Mouse (Mus musculus) MEL (cell line): ENCODE measurements around the gene A630095N17Rik. TPM values are rescaled to one million over a fixed set of nuclear protein-coding genes. Genes with fewer than 3 reads are reported as not detected.
A peak's percentile ranks its signal among the peaks of the same experiment; 100 is the strongest.

Source experiments
- DNase-seq: peaks from one replicate; pipeline ENCODE4 v3.0.0; 2011; ENCODE audit warnings: low read depth, low spot score
- H3K27ac ChIP-seq: 2 replicates; pipeline ENCODE4 v1.5.1; 2012; ENCODE audit warnings: low read depth, mild to moderate bottlenecking, control low read depth, low read length, moderate library complexity; ENCODE audit not compliant: control insufficient read depth
- H3K27me3 ChIP-seq, 2 experiments: fragments of 150-350 bp in 1 of 2; sonication (generic) in 1 of 2; 2 replicates each; pipeline ENCODE4 v1.6.1; 2012; ENCODE audit warnings: low read length in 2 of 2, mild to moderate bottlenecking in 2 of 2, improper control_type of control experiment in 1 of 2, moderate library complexity in 1 of 2; ENCODE audit not compliant: insufficient read depth in 2 of 2, control insufficient read depth in 1 of 2
- H3K36me3 ChIP-seq, 2 experiments: 2 replicates each; pipeline ENCODE4 v1.6.1; 2012 to 2014; ENCODE audit warnings: low read length in 2 of 2, improper control_type of control experiment in 1 of 2, inconsistent platforms in 1 of 2, mild to moderate bottlenecking in 1 of 2; ENCODE audit not compliant: insufficient read depth in 2 of 2, control insufficient read depth in 1 of 2
- H3K4me1 ChIP-seq, 2 experiments: fragments of 150-350 bp in 1 of 2; sonication (generic) in 1 of 2; 2 replicates each; pipeline ENCODE4 v1.6.1; 2012; ENCODE audit warnings: low read length in 2 of 2, improper control_type of control experiment in 1 of 2, mild to moderate bottlenecking in 1 of 2; ENCODE audit not compliant: insufficient read depth in 2 of 2, control insufficient read depth in 1 of 2
- H3K4me3 ChIP-seq, 2 experiments: fragments of 150-350 bp in 1 of 2; sonication (generic) in 1 of 2; 2 replicates each; pipeline ENCODE4 v1.5.1; 2012; ENCODE audit warnings: low read depth in 2 of 2, low read length in 2 of 2, mild to moderate bottlenecking in 2 of 2, moderate library complexity in 2 of 2, control low read depth in 1 of 2, improper control_type of control experiment in 1 of 2; ENCODE audit not compliant: control insufficient read depth in 1 of 2, insufficient read depth in 1 of 2
- H3K79me2 ChIP-seq: 2 replicates; pipeline ENCODE4 v1.6.1; 2012; ENCODE audit warnings: mild to moderate bottlenecking, low read length, moderate library complexity; ENCODE audit not compliant: control insufficient read depth, poor library complexity, insufficient read depth
- H3K9ac ChIP-seq: 2 replicates; pipeline ENCODE4 v1.6.1; 2012; ENCODE audit warnings: low read depth, mild to moderate bottlenecking, control low read depth, low read length, moderate library complexity; ENCODE audit not compliant: control insufficient read depth, poor library complexity, severe bottlenecking
- H3K9me3 ChIP-seq: fragments of 150-350 bp; sonication (generic); replicated peaks from 2 replicates; pipeline ENCODE4 v1.6.1; 2012; ENCODE audit warnings: mild to moderate bottlenecking, low read length, improper control_type of control experiment, moderate library complexity; ENCODE audit not compliant: insufficient read depth
- BHLHE40 ChIP-seq: IDR thresholded peaks from 2 replicates; pipeline ENCODE4 v1.6.1; 2012; ENCODE audit warnings: low read depth, mild to moderate bottlenecking, inconsistent platforms, low read length, improper control_type of control experiment, borderline replicate concordance
- CHD1 ChIP-seq: IDR thresholded peaks from 2 replicates; pipeline ENCODE4 v1.6.1; 2012; ENCODE audit warnings: low read depth, mild to moderate bottlenecking, inconsistent platforms, low read length, improper control_type of control experiment
- E2F4 ChIP-seq: IDR thresholded peaks from 2 replicates; pipeline ENCODE4 v1.6.1; 2011; ENCODE audit warnings: low read depth, low read length, improper control_type of control experiment, borderline replicate concordance
- ELF1 ChIP-seq: IDR thresholded peaks from 2 replicates; pipeline ENCODE4 v1.6.1; 2014; ENCODE audit warnings: low read depth, mild to moderate bottlenecking, inconsistent platforms, low read length, improper control_type of control experiment, moderate library complexity
- EP300 ChIP-seq, 2 experiments: IDR thresholded peaks; 2 replicates each; pipeline ENCODE4 v1.6.1; 2011; ENCODE audit warnings: improper control_type of control experiment in 2 of 2, low read length in 2 of 2, low read depth in 1 of 2, mild to moderate bottlenecking in 1 of 2
- ETS1 ChIP-seq: IDR thresholded peaks from 2 replicates; pipeline ENCODE4 v1.6.1; 2012; ENCODE audit warnings: low read depth, mild to moderate bottlenecking, inconsistent platforms, low read length, improper control_type of control experiment, moderate library complexity
- GABPA ChIP-seq: IDR thresholded peaks from 2 replicates; pipeline ENCODE4 v1.6.1; 2012; ENCODE audit warnings: low read depth, mild to moderate bottlenecking, inconsistent platforms, low read length, improper control_type of control experiment, moderate library complexity
- GATA1 ChIP-seq: IDR thresholded peaks from 2 replicates; pipeline ENCODE4 v1.6.1; 2011; ENCODE audit warnings: low read depth, low read length, improper control_type of control experiment
- HCFC1 ChIP-seq: IDR thresholded peaks from 2 replicates; pipeline ENCODE4 v1.6.1; 2012; ENCODE audit warnings: low read depth, mild to moderate bottlenecking, inconsistent platforms, low read length, improper control_type of control experiment, moderate library complexity
- JUND ChIP-seq: IDR thresholded peaks from 2 replicates; pipeline ENCODE4 v1.6.1; 2011; ENCODE audit warnings: low read depth, mild to moderate bottlenecking, improper control_type of control experiment, low read length
- KAT2A ChIP-seq: conservative IDR thresholded peaks from 2 replicates; pipeline ENCODE4 v1.6.1; 2012; ENCODE audit warnings: low read depth, low read length, improper control_type of control experiment, inconsistent platforms
- MAZ ChIP-seq: IDR thresholded peaks from 2 replicates; pipeline ENCODE4 v1.6.1; 2012; ENCODE audit warnings: low read depth, mild to moderate bottlenecking, inconsistent platforms, low read length, improper control_type of control experiment
- MEF2A ChIP-seq: IDR thresholded peaks from 2 replicates; pipeline ENCODE4 v1.6.1; 2014; ENCODE audit warnings: low read depth, mild to moderate bottlenecking, inconsistent platforms, low read length, improper control_type of control experiment; ENCODE audit not compliant: poor library complexity, insufficient replicate concordance, severe bottlenecking; ENCODE audit errors: extremely low read depth
- MXI1 ChIP-seq: IDR thresholded peaks from 2 replicates; pipeline ENCODE4 v1.6.1; 2011; ENCODE audit warnings: mild to moderate bottlenecking, low read depth, low read length, improper control_type of control experiment
- MYB ChIP-seq: IDR thresholded peaks from 2 replicates; pipeline ENCODE4 v1.6.1; 2011; ENCODE audit warnings: mild to moderate bottlenecking, low read depth, low read length, improper control_type of control experiment
- POLR2A ChIP-seq, 2 experiments: IDR thresholded peaks; 2 replicates each; pipeline ENCODE4 v1.6.1; 2011 to 2012; ENCODE audit warnings: low read length in 2 of 2, mild to moderate bottlenecking in 2 of 2, control low read depth in 1 of 2, improper control_type of control experiment in 1 of 2, low read depth in 1 of 2, moderate library complexity in 1 of 2; ENCODE audit not compliant: control insufficient read depth in 1 of 2, insufficient read depth in 1 of 2, poor library complexity in 1 of 2
- POLR2AphosphoS5 ChIP-seq: IDR thresholded peaks from 2 replicates; pipeline ENCODE4 v1.6.1; 2012; ENCODE audit warnings: low read depth, borderline replicate concordance, mild to moderate bottlenecking, inconsistent platforms, low read length, moderate library complexity, mixed read lengths
- RCOR1 ChIP-seq: IDR thresholded peaks from 2 replicates; pipeline ENCODE4 v1.6.1; 2012; ENCODE audit warnings: low read depth, mild to moderate bottlenecking, inconsistent platforms, low read length, improper control_type of control experiment
- TAL1 ChIP-seq: IDR thresholded peaks from 2 replicates; pipeline ENCODE4 v1.6.1; 2012; ENCODE audit warnings: mild to moderate bottlenecking, inconsistent platforms, low read length, moderate library complexity, mixed read lengths
- TCF12 ChIP-seq: IDR thresholded peaks from 2 replicates; pipeline ENCODE4 v1.6.1; 2014; ENCODE audit warnings: low read depth, mild to moderate bottlenecking, inconsistent platforms, low read length, improper control_type of control experiment, moderate library complexity
- USF1 ChIP-seq: IDR thresholded peaks from 2 replicates; pipeline ENCODE4 v1.6.1; 2014; ENCODE audit warnings: low read depth, mild to moderate bottlenecking, inconsistent platforms, low read length, improper control_type of control experiment, moderate library complexity
- USF2 ChIP-seq, 2 experiments: IDR thresholded peaks; 2 replicates each; pipeline ENCODE4 v1.6.1; 2011 to 2012; ENCODE audit warnings: improper control_type of control experiment in 2 of 2, low read length in 2 of 2, borderline replicate concordance in 1 of 2, inconsistent platforms in 1 of 2, low read depth in 1 of 2, mild to moderate bottlenecking in 1 of 2; ENCODE audit not compliant: insufficient read depth in 1 of 2
- ZMIZ1 ChIP-seq: IDR thresholded peaks from 2 replicates; pipeline ENCODE4 v1.6.1; 2012; ENCODE audit warnings: low read depth, mild to moderate bottlenecking, inconsistent platforms, low read length, improper control_type of control experiment, moderate library complexity
- polyA plus RNA-seq, 2 experiments: library from polyadenylated mRNA; stranded (reverse) in 1 of 2; unstranded in 1 of 2; fragments of >175 nt in 1 of 2; fragments of >200 nt in 1 of 2; gene quantifications; 2 replicates each; pipeline versions ENCODE4 v1.2.1 to v1.2.4; 2012; ENCODE audit warnings: low replicate concordance in 2 of 2, low read depth in 1 of 2; ENCODE audit not compliant: insufficient read length in 2 of 2, insufficient read depth in 1 of 2, missing spikeins in 1 of 2
- total RNA-seq: library from RNA; depleted of rRNA; stranded (reverse); fragments of 300-350 nt; gene quantifications from 2 replicates; pipeline ENCODE4 v1.2.3, GENCODE M21; 2012

Gene A630095N17Rik
- total and polyA plus RNA-seq, 3 experiments = 0.58 to 0.82 TPM; not detected in 1

GRCm38 (mm10) chr1:75225473-75225872, 6.4 kb downstream of the A630095N17Rik start (continued):
- TF ChIP-seq TAL1 (no peak), POLR2AphosphoS5 (no peak), RCOR1 (peak; percentile 87), KAT2A (no peak), JUND (no peak), USF1 (0 out of 2 replicates have a peak, but pooled peaks have one; percentile 18), USF2 (IDR thresholded peaks at IDR 0.05; ENCODE audit: borderline replicate concordance in 1 of 2, insufficient read depth in 1 of 2, low read depth in 1 of 2, low read length in 2 of 2) (no peak), E2F4 (no peak), CHD1 (no peak), TCF12 (peak; percentile 61; the same call in 1 of the 2 replicates)

- peak; percentile 72 for DNase-seq
Observed at GRCm38 (mm10) chr1:75223532-75223931, 8.4 kb downstream of the A630095N17Rik start.

GRCm38 (mm10) chr1:75222926-75223325, 9.0 kb downstream of the A630095N17Rik start:
- H3K27me3 ChIP-seq = no peaks in the 10 kb centered on the region
- DNase-seq = no peak
- peak overlapping the region; percentile 70 for H3K27ac ChIP-seq
- H3K4me3 ChIP-seq = peak overlapping the region; percentile 35 to 66
- TF ChIP-seq GABPA = no peak
- TF ChIP-seq MYB = no peak
- no peak for TF ChIP-seq JUND
- TF ChIP-seq ELF1 = no peak
- TF ChIP-seq HCFC1 = no peak
- TF ChIP-seq MEF2A = no peak
- no peak for TF ChIP-seq ZMIZ1
- TF ChIP-seq USF2 (IDR thresholded peaks at IDR 0.05; ENCODE audit: borderline replicate concordance in 1 of 2, insufficient read depth in 1 of 2, low read depth in 1 of 2, low read length in 2 of 2) = no peak
- peaks cover 36 to 51% of the 10 kb centered on the region in 2 experiments for H3K4me1 ChIP-seq
- peak overlapping the region; percentile 51 for H3K9ac ChIP-seq
- peaks cover 12% of the 10 kb centered on the region for H3K79me2 ChIP-seq
- peaks cover 0 to 43% of the 10 kb centered on the region in 2 experiments; a peak in 2 of 4 replicates for H3K36me3 ChIP-seq
- H3K9me3 ChIP-seq = no peaks in the 10 kb centered on the region

More at GRCm38 (mm10) chr1:75223532-75223931, 8.4 kb downstream of the A630095N17Rik start:
- H3K27ac ChIP-seq = peak overlapping the region; percentile 70
- peaks cover 0 to 48% of the 10 kb centered on the region in 2 experiments; a peak in 2 of 4 replicates for H3K36me3 ChIP-seq
- H3K9ac ChIP-seq = peak overlapping the region; percentile 51
- peaks cover 38 to 52% of the 10 kb centered on the region in 2 experiments for H3K4me1 ChIP-seq
- peaks cover 6% of the 10 kb centered on the region for H3K79me2 ChIP-seq
- TF ChIP-seq EP300 (IDR thresholded peaks at IDR 0.05; ENCODE audit: low read depth in 1 of 2, low read length in 2 of 2) (peak in 1 of 2 experiments; percentile 24; a peak in 1 of 4 replicates), MXI1 (no peak), E2F4 (no peak), POLR2A (IDR thresholded peaks at IDR 0.05; ENCODE audit: control insufficient read depth in 1 of 2, insufficient read depth in 1 of 2, low read depth in 1 of 2, low read length in 2 of 2, poor library complexity in 1 of 2) (peak in 1 of 2 experiments; percentile 33; a peak in 1 of 4 replicates), MAZ (no peak), RCOR1 (peak; percentile 43; the same call in 1 of the 2 replicates), HCFC1 (no peak), ETS1 (0 out of 2 replicates have a peak, but pooled peaks have one; percentile 11), BHLHE40 (no peak), GATA1 (no peak)
- peak overlapping the region; percentile 35 to 66 for H3K4me3 ChIP-seq
- no peaks in the 10 kb centered on the region for H3K9me3 ChIP-seq
- H3K27me3 ChIP-seq = no peaks in the 10 kb centered on the region
